Mouse (Mus musculus) intestine, embryonic 15.5 days (tissue): ENCODE results near the gene Igtp. TPM values are rescaled to one million over a fixed set of nuclear protein-coding genes. Genes with fewer than 3 reads are reported as not detected.
"Not testable (repeated sequence)": the region's sequence is repeated elsewhere in the genome, so short reads cannot be mapped to it uniquely, and the experiment has no call there.

Experiments used
- ATAC-seq: fragments of 200-750 bp; cut with Nextera tagmentation; 2 replicates; pipeline ENCODE4 v1.8.0; 2017; ENCODE audit warnings: moderate TSS enrichment, moderate library complexity
- H3K27ac ChIP-seq: fragments of 300-500 bp; sonication (generic); 2 replicates; pipeline ENCODE4 v1.5.1; 2015; ENCODE audit warnings: mild to moderate bottlenecking, inconsistent platforms
- H3K27me3 ChIP-seq: fragments of 300-500 bp; sonication (generic); replicated peaks from 2 replicates; pipeline ENCODE4 v1.6.1; 2015; ENCODE audit warnings: inconsistent platforms
- H3K36me3 ChIP-seq: fragments of 300-500 bp; sonication (generic); 2 replicates; pipeline ENCODE4 v1.6.1; 2015; ENCODE audit warnings: inconsistent platforms
- H3K4me1 ChIP-seq: fragments of 300-500 bp; sonication (generic); replicated peaks from 2 replicates; pipeline ENCODE4 v1.6.1; 2015; ENCODE audit warnings: inconsistent platforms
- H3K4me2 ChIP-seq: fragments of 300-500 bp; sonication (generic); replicated peaks from 2 replicates; pipeline ENCODE4 v1.6.1; 2015; ENCODE audit warnings: mild to moderate bottlenecking, inconsistent platforms
- H3K4me3 ChIP-seq: fragments of 300-500 bp; sonication (generic); replicated peaks from 2 replicates; pipeline ENCODE4 v1.5.1; 2015; ENCODE audit warnings: inconsistent platforms
- H3K9ac ChIP-seq: fragments of 300-500 bp; sonication (generic); 2 replicates; pipeline ENCODE4 v1.6.1; 2015; ENCODE audit warnings: inconsistent platforms
- H3K9me3 ChIP-seq: fragments of 300-500 bp; sonication (generic); 2 replicates; pipeline ENCODE4 v1.6.1; 2016; ENCODE audit warnings: inconsistent platforms
- WGBS: fragments of 180-500 bp; shearing (Covaris S2); methylation state at CpG from one replicate; pipeline ENCODE4 v1.1.7; 2015; 5-methylcytosine and 5-hydroxymethylcytosine counted together
- polyA plus RNA-seq: library from polyadenylated mRNA; unstranded; fragments of >200 nt; fragmentation: Nextera tagmentation; extraction: Ambion mirVana; gene quantifications from 2 replicates; pipeline ENCODE4 v1.2.1, GENCODE M21; 2015

Gene Igtp
- polyA plus RNA-seq, result 5.0 and 5.6 TPM in 2 replicates

GRCm38 (mm10) chr11:58199229-58200037, at the start of gene Igtp, which contains the start of gene Irgm2:
Igtp (plus strand) TSS chr11:58199556.
Irgm2 (plus strand) TSS chr11:58199618.
- Histone ChIP-seq H3K27ac (peak within 1 kb of the TSS; percentile 73), H3K4me3 (peak within 1 kb of the TSS; percentile 56), H3K9ac (peak within 1 kb of the TSS; percentile 64), H3K4me2 (peak within 1 kb of the TSS; percentile 79)
- H3K36me3 ChIP-seq, H3K4me1 ChIP-seq, H3K9me3 ChIP-seq, H3K27me3 ChIP-seq: not testable (repeated sequence)
- 5% methylated on average over 14 of the region's 15 CpGs for WGBS
- peak; percentile 95 for ATAC-seq

GRCm38 (mm10) chr11:58155458-58155857, 43.9 kb upstream of the Igtp start:
- Histone ChIP-seq H3K4me2 (no peak overlapping the region), H3K9me3 (no peaks in the 10 kb centered on the region), H3K27ac (no peak overlapping the region), H3K4me3 (no peak overlapping the region), H3K27me3 (no peaks in the 10 kb centered on the region), H3K9ac (no peak overlapping the region), H3K4me1 (no peaks in the 10 kb centered on the region), H3K36me3 (peaks cover 34% of the 10 kb centered on the region)
- WGBS, result 86% methylated on average over 9 of the region's 9 CpGs
- no peak for ATAC-seq

DNA sequence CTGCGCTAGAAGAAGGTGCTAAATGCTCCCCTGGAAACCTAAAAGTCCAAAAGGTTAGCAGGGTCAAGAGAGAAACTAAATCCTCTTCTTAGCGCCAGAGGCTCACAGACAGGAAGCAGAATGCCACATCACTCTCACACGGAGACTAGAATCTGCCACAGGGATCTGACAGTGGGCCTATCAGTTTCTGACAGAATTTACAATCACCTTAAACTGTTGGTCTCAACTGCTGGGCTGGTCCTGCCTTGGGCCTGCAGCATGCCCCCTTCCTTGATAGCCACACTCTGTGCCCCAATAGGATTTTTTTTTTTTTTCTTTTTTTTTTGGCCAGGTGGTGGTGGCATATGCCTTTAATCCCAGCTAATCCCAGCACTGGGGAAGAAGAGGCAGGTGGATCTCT, 42.5 kb upstream of the Igtp start:
- Histone ChIP-seq H3K36me3 (peaks cover 33% of the 10 kb centered on the region), H3K9me3 (no peaks in the 10 kb centered on the region), H3K4me3 (no peak overlapping the region), H3K4me2 (no peak overlapping the region), H3K27me3 (no peaks in the 10 kb centered on the region), H3K4me1 (no peaks in the 10 kb centered on the region), H3K27ac (no peak overlapping the region), H3K9ac (no peak overlapping the region)
- 79% methylated on average over 3 of the region's 3 CpGs for WGBS
- ATAC-seq, result no peak

DNA sequence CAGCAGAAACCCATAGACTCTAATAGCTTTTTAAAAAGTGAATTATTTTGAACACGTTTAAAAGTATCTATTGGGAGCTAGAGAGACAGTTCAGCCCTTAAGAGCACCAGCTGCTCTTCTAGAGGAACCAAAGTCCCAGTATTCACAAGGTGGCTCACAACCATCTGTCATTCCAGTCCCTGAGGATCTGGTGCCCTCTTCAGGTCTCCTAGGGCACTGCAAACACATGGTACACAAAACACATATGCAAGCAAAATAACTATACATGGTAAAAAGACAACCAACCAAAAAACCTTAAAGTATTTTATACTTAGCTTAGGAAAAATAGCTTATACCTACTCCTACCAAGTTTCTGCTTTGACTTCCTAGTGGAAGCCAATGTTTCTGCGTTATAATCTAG, 34.3 kb upstream of the Igtp start:
- H3K4me3 ChIP-seq, result no peak overlapping the region
- H3K9me3 ChIP-seq, result no peaks in the 10 kb centered on the region
- 94% methylated on average over 2 of the region's 2 CpGs for WGBS
- peaks cover 26% of the 10 kb centered on the region for H3K36me3 ChIP-seq
- peaks cover 5% of the 10 kb centered on the region; the same call in 1 of the 2 replicates for H3K4me1 ChIP-seq
- no peak overlapping the region for H3K27ac ChIP-seq
- H3K9ac ChIP-seq, result no peak overlapping the region
- H3K27me3 ChIP-seq, result no peaks in the 10 kb centered on the region
- no peak for ATAC-seq
- H3K4me2 ChIP-seq, result no peak overlapping the region

GRCm38 (mm10) chr11:58167822-58168166, 31.6 kb upstream of the Igtp start:
- Histone ChIP-seq H3K9ac (peak overlapping the region; percentile 65), H3K9me3 (no peaks in the 10 kb centered on the region), H3K4me3 (peak overlapping the region; percentile 88), H3K36me3 (peaks cover 22% of the 10 kb centered on the region), H3K4me1 (peaks cover 5% of the 10 kb centered on the region), H3K4me2 (peak overlapping the region; percentile 75), H3K27me3 (no peaks in the 10 kb centered on the region), H3K27ac (peak overlapping the region; percentile 57; the same call in 1 of the 2 replicates)
- 0% methylated on average over 8 of the region's 8 CpGs for WGBS
- no peak for ATAC-seq

DNA sequence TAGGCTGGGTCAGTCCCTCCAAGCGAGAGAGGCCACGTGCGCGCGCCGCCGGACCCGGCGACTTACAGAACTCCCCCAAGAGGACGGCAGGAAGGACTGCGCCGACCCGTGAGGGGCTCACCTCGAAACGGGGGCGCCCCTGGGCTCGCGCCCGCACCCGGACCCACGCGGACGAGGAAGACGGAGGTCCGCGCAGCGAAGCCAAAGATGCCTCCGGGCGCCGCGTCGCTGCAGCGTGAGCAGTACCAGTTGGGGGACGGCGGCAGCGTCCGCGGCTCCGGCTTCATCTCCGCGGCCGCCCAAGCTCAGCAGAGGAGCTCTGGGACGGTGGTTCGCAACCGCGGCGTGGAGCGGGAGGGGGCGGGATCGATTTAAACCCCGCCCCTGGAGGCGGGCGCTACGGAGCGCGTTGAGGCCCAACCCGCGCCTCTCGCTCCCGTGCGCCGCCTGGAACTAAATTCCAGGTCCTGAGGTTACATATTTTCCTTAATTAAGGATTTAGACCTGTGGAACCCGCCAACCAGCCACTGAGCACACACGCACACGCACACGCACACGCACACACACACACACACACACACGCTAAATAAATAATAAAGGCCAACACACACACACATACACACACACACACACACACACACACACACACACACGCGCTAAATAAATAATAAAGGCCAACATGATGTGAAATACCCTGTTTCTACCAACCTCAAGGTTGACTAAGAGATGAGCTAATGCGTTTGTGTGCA, 31.0 kb upstream of the Igtp start, which contains the start of gene Gemin5:
Gene Gemin5 (minus strand): TSS at position 373 of the 749 bp plus-strand sequence.
- Histone ChIP-seq H3K27me3 (no peaks in the 10 kb centered on the region), H3K4me2 (peak within 1 kb of the TSS; percentile 75), H3K4me3 (peak within 1 kb of the TSS; percentile 88), H3K9me3 (no peaks in the 10 kb centered on the region), H3K36me3 (peaks cover 17% of the 10 kb centered on the region), H3K9ac (peak within 1 kb of the TSS; percentile 65), H3K4me1 (peaks cover 5% of the 10 kb centered on the region), H3K27ac (peak within 1 kb of the TSS; percentile 57; the same call in 1 of the 2 replicates)
- peak; percentile 86 for ATAC-seq
- under 1% methylated on average over 71 of the region's 71 CpGs for WGBS

DNA sequence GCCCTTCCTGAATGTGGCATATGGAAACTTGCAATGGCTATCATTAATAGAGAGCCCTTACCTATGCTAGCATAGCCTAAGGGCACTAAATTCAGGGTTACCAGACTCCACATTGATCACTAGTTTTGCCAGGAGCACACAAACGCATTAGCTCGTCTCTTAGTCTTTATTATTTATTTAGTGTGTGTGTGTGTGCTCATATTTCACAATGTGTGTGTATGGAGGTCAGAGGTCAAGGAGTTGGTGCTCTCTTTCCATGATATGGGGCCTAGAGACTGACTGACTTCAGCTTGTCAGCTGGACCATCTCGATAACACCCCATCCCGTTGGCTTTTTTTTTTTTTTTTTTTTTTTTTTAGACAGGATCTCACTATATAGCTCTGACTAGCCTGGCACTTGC, 29.7 kb upstream of the Igtp start:
- Histone ChIP-seq H3K4me3 (no peak overlapping the region), H3K9me3 (no peaks in the 10 kb centered on the region), H3K36me3 (peaks cover 15% of the 10 kb centered on the region), H3K9ac (no peak overlapping the region), H3K27me3 (no peaks in the 10 kb centered on the region), H3K27ac (no peak overlapping the region), H3K4me1 (peaks cover 5% of the 10 kb centered on the region), H3K4me2 (no peak overlapping the region)
- no peak for ATAC-seq
- WGBS, result 58% methylated on average over 4 of the region's 4 CpGs

- Histone ChIP-seq H3K9ac (peak within 1 kb of the TSS; percentile 69), H3K4me2 (peak within 1 kb of the TSS; percentile 69), H3K9me3 (no peaks in the 10 kb centered on the region), H3K4me3 (peak within 1 kb of the TSS; percentile 66), H3K27ac (peak within 1 kb of the TSS; percentile 38; the same call in 1 of the 2 replicates), H3K4me1 (peaks cover 5% of the 10 kb centered on the region), H3K36me3 (peaks cover 14% of the 10 kb centered on the region), H3K27me3 (no peaks in the 10 kb centered on the region)
- ATAC-seq, result peak; percentile 80
- under 1% methylated on average over 34 of the region's 34 CpGs for WGBS
Observed at GRCm38 (mm10) chr11:58171459-58172091, 27.8 kb upstream of the Igtp start, which contains the start of gene Mrpl22. Mrpl22 (plus strand) TSS chr11:58171661.

DNA sequence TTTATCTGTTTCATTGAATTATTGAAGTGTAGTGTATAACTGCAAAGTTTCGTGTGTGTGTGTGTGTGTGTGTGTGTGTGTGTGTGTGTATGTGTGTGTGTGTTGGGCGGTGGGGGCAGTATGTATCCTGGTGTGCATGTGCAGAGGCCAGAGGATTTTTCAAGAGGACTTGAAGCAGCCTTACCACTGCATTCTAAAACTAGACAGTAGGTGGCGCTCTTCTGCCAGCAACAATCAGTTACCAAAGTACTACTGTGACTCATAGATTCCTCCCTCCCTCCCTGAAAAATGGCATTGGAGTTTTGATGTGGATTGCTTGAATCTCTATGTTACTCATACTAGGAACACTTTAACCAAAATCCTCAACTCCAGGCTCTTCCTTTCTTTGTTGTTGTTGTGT, 19.8 kb upstream of the Igtp start:
- H3K36me3 ChIP-seq, result peaks cover 25% of the 10 kb centered on the region
- no peaks in the 10 kb centered on the region for H3K9me3 ChIP-seq
- H3K9ac ChIP-seq, result no peak overlapping the region
- H3K4me2 ChIP-seq, result no peak overlapping the region
- ATAC-seq, result peak; percentile 58; the same call in 1 of the 2 replicates
- H3K4me1 ChIP-seq, result no peaks in the 10 kb centered on the region
- H3K4me3 ChIP-seq, result no peak overlapping the region
- no peak overlapping the region for H3K27ac ChIP-seq
- WGBS, result 23% methylated on average over 3 of the region's 3 CpGs
- H3K27me3 ChIP-seq, result no peaks in the 10 kb centered on the region

DNA sequence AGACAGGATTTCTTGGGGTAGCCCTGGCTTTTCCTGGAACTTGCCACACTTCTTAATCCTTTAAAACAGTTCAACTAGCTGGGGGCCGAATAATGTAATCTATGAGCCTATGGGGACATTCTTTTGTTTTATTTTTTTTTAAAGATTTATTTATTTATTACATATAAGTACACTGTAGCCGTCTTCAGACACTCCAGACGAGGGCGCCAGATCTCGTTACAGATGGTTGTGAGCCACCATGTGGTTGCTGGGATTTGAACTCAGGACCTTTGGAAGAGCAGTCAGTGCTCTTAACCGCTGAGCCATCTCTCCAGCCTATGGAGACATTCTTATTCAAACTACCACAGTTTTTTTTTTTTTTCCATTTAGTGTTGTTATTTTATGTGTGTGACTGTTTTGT, 19.4 kb upstream of the Igtp start:
- not testable (repeated sequence) for H3K4me3 ChIP-seq, H3K27ac ChIP-seq, H3K9ac ChIP-seq, H3K9me3 ChIP-seq, H3K27me3 ChIP-seq, H3K4me1 ChIP-seq, H3K4me2 ChIP-seq
- H3K36me3 ChIP-seq, result peaks cover 25% of the 10 kb centered on the region
- 0 out of 2 replicates have a peak, but pooled peaks have one; percentile 15 for ATAC-seq
- 89% methylated on average over 6 of the region's 6 CpGs for WGBS

DNA sequence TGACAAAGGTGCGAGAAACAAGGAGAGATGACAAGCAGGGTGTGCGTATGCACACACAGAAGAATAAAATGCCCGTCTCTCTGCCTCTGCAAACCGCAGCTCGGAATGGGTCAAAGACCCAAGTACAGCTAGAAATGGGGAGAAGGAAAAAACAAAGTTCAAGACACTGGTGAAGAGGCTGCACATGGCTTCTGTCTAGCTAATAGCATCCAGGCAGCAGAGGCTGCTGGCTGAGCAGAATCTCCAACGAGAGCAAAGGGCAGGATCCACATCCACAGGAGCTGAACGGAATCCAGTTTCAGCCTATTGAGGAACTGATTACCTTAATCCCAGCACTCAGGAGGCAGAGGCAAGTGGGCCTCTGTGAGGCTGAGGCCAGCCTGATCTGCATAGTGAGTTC, 18.6 kb upstream of the Igtp start:
- peaks cover 17% of the 10 kb centered on the region for H3K36me3 ChIP-seq
- H3K9ac ChIP-seq, result no peak overlapping the region
- ATAC-seq, result no peak
- H3K4me3 ChIP-seq, result no peak overlapping the region
- 76% methylated on average over 7 of the region's 7 CpGs for WGBS
- no peak overlapping the region for H3K27ac ChIP-seq
- no peaks in the 10 kb centered on the region for H3K27me3 ChIP-seq
- H3K4me1 ChIP-seq, result no peaks in the 10 kb centered on the region
- H3K4me2 ChIP-seq, result no peak overlapping the region
- H3K9me3 ChIP-seq, result no peaks in the 10 kb centered on the region

- no peak overlapping the region for H3K4me3 ChIP-seq
- no peak for ATAC-seq
- no peak overlapping the region for H3K4me2 ChIP-seq
- WGBS, result 72% methylated on average over 3 of the region's 3 CpGs
- no peaks in the 10 kb centered on the region for H3K9me3 ChIP-seq
- H3K27ac ChIP-seq, result no peak overlapping the region
- H3K36me3 ChIP-seq, result peaks cover 5% of the 10 kb centered on the region; the same call in 1 of the 2 replicates
- H3K9ac ChIP-seq, result no peak overlapping the region
- H3K4me1 ChIP-seq, result no peaks in the 10 kb centered on the region
- H3K27me3 ChIP-seq, result no peaks in the 10 kb centered on the region
Observed at GRCm38 (mm10) chr11:58183579-58183978, 15.8 kb upstream of the Igtp start.
